In genomic region chr4:41639913-41640507, GRCm38 (mm10) we compare ENCODE assay signal across 8 mouse cellular contexts. TPM values are rescaled to one million over a fixed set of nuclear protein-coding genes. Genes with fewer than 3 reads are reported as not detected.
DNase-seq lines count a peak whose midpoint lies in the region; ATAC-seq and TF ChIP-seq lines count a peak whose summit lies in the region.

Gene Enho (minus strand): TSS chr4:41640324.

- H3K27me3 ChIP-seq in hindbrain, embryonic 16.5 days (replicated peaks; ENCODE audit: control insufficient read depth, insufficient read depth, low read length), result no peaks in the 10 kb centered on the region

- TF ChIP-seq CTCF in gastrocnemius, adult 2 months (IDR thresholded peaks at IDR 0.05), result no peak

- H3K27ac ChIP-seq in gastrocnemius, adult 2 months, result peak within 1 kb of the TSS; percentile 90
- peak within 1 kb of the TSS; percentile 93 for H3K27ac ChIP-seq in hindbrain, embryonic 16.5 days (ENCODE audit: low read depth, low read length)

- intact Hi-C loops in gastrocnemius, adult 2 months (cut with DNase I), result no loop called here

- H3K4me2 ChIP-seq in hindbrain, embryonic 16.5 days (ENCODE audit: low read length), result peak within 1 kb of the TSS; percentile 87

- peak; percentile 96 for ATAC-seq in common myeloid progenitor, adult 5-6 weeks (replicated peaks; ENCODE audit: low read depth, poor library complexity, severe bottlenecking)
- ATAC-seq in hindbrain, embryonic 16.5 days, result peak; percentile 91

- no peaks in the 10 kb centered on the region for H3K9me3 ChIP-seq in hindbrain, embryonic 16.5 days (ENCODE audit: control insufficient read depth, low read length)

- H3K4me1 ChIP-seq in hindbrain, embryonic 16.5 days (ENCODE audit: control insufficient read depth, insufficient read depth, low read depth, low read length), result peaks cover 40% of the 10 kb centered on the region

- under 1% methylated on average over 46 of the region's 74 CpGs for WGBS in hindbrain, embryonic 16.5 days

- H3K36me3 ChIP-seq in hindbrain, embryonic 16.5 days (ENCODE audit: control insufficient read depth, insufficient read depth, low read length), result 0 out of 2 replicates have a peak, but pooled peaks cover 2% of the 10 kb centered on the region

- peak within 1 kb of the TSS; percentile 84 for H3K4me3 ChIP-seq in gastrocnemius, adult 2 months
- H3K4me3 ChIP-seq in hindbrain, embryonic 16.5 days (ENCODE audit: low read length), result peak within 1 kb of the TSS; percentile 81

- peak within 1 kb of the TSS; percentile 98 for H3K9ac ChIP-seq in hindbrain, embryonic 16.5 days (ENCODE audit: low read depth, low read length)

- DNase-seq in ZHBTc4 (ENCODE audit: low read depth, low spot score), result peak; percentile 86
- DNase-seq in gastrocnemius, adult 2 months, result peak; percentile 97
- peak; percentile 97 for DNase-seq in left cerebral cortex, adult 18-20 months (ENCODE audit: low spot score in 2 of 2)
- DNase-seq in lung, postnatal 4 days, result peak; percentile 96 to 98
- DNase-seq in retina, postnatal 7 days (ENCODE audit: low read depth, low spot score), result peak; percentile 87
- peak; percentile 93 to 95 for DNase-seq in urinary bladder, adult 18-20 months (ENCODE audit: low spot score in 2 of 2)

RNA-seq across cellular contexts. Expression of gene Enho, which starts in this region (rescaled TPM):
- not detected in 2 replicates for total RNA-seq in common myeloid progenitor, adult 5-6 weeks (2017)
- total RNA-seq in gastrocnemius, adult 2 months (2021), result 10 to 100 TPM in 1 of 2 experiments, 1 to 10 TPM in 1; 9.1 to 11.9 TPM
- 115 and 117 TPM in 2 replicates for polyA plus RNA-seq in hindbrain, embryonic 16.5 days (2015; fragmentation: Nextera tagmentation; extraction: Ambion mirVana)
- 10 to 100 TPM; 59.1 to 66.3 TPM for total RNA-seq in left cerebral cortex, adult 18-20 months (2021)

Comparison
In these comparisons a context has a peak if more than half of its experiments do, and no peak if none do; other contexts are left out.
1. Peak in every context shown above with its lines: DNase-seq, ATAC-seq, H3K4me3 ChIP-seq and H3K27ac ChIP-seq.
2. RNA of gene Enho (total RNA-seq): 59.1 to 66.3 TPM in left cerebral cortex, adult 18-20 months and 9.1 to 11.9 TPM in gastrocnemius, adult 2 months; not detected in common myeloid progenitor, adult 5-6 weeks; every median in the first group is over 10 times any median in the second.
3. RNA of gene Enho (total RNA-seq): 59.1 to 66.3 TPM in left cerebral cortex, adult 18-20 months; 9.1 to 11.9 TPM in gastrocnemius, adult 2 months; every median in the first group is over 4 times any median in the second.
4. Peak in ATAC-seq in common myeloid progenitor, adult 5-6 weeks; RNA of the gene not detected or under 1 TPM.